Mouse (Mus musculus): Measurements from ENCODE around the gene Umod. TPM values are rescaled to one million over a fixed set of nuclear protein-coding genes. Genes with fewer than 3 reads are reported as not detected.

Umod gene
- polyA plus RNA-seq, 1 experiment, result not detected

DNA sequence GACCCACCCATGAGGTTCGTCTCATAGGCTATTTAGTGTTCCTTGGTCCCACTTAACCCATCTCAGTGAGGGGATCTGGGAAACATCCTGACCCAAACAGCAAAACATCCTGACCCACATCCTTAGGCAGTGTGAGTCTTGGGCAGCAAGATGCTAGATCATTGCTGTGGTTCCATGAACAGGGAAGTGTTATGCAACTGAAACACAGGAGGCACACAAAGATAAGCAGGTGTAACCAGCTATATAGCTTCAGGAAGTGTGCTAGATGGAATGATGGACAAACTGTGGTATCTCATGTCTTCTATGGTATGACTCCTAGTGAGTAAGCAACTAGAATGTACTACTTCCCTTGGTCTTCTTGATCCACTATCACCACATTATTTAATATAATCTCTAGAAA is 37.1 kb downstream of the Umod start:
- H3K4me3 ChIP-seq (ENCODE audit: insufficient read depth, poor library complexity, severe bottlenecking), result no peak overlapping the region
- H3K79me3 ChIP-seq (ENCODE audit: low read depth), result no peaks in the 10 kb centered on the region
- no peaks in the 10 kb centered on the region for H3K36me3 ChIP-seq (ENCODE audit: control insufficient read depth, insufficient read depth)
- H3ac ChIP-seq (ENCODE audit: control insufficient read depth, insufficient read length, low read depth), result no peak overlapping the region
- TF ChIP-seq MAX (IDR thresholded peaks at IDR 0.05) (no peak), MYOD1 (IDR thresholded peaks at IDR 0.05; ENCODE audit: control insufficient read depth, insufficient read length, low read depth) (no peak), CEBPB (IDR thresholded peaks at IDR 0.05; ENCODE audit: low read depth) (no peak), USF1 (IDR thresholded peaks at IDR 0.05; ENCODE audit: low read depth) (no peak), CTCF (IDR thresholded peaks at IDR 0.05; ENCODE audit: control insufficient read depth, insufficient read depth, insufficient read length) (no peak), FOSL1 (IDR thresholded peaks at IDR 0.05; ENCODE audit: insufficient read depth, low read length, poor library complexity, severe bottlenecking) (no peak)
- H3K79me2 ChIP-seq (ENCODE audit: control insufficient read depth, insufficient read depth), result no peaks in the 10 kb centered on the region
- H3K27me3 ChIP-seq (ENCODE audit: control insufficient read depth, insufficient read depth, insufficient read length), result no peaks in the 10 kb centered on the region

DNA sequence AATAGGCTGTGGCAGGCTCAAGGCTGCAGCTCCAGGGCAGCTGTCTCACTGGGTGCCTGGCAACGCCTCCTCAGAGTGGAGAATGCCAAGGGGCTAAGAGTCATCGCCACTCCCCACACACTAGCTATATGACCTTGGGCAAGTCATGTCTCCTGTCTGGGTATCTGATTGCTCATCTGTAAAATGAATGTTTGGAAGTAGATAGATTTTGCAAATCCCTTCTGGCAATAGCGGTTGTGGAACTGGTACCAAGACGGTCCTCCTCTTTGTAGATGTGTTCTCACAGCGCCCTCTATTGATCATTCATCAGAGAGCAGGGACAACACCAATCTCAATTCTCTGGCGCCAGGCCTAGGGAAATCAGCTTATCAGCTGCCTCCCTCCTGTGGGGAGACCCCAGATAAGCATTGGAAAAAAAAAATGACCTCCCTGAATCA is 51.9 kb downstream of the Umod start:
- TF ChIP-seq MYOD1 (IDR thresholded peaks at IDR 0.05; ENCODE audit: control insufficient read depth, insufficient read length, low read depth), result no peak
- TF ChIP-seq CTCF (IDR thresholded peaks at IDR 0.05; ENCODE audit: control insufficient read depth, insufficient read depth, insufficient read length), result no peak
- TF ChIP-seq MAX (IDR thresholded peaks at IDR 0.05), result no peak
- TF ChIP-seq MYOG (IDR thresholded peaks at IDR 0.05; ENCODE audit: control insufficient read depth, extremely low read depth, insufficient read length), result no peak
- TF ChIP-seq CEBPB (IDR thresholded peaks at IDR 0.05; ENCODE audit: low read depth), result no peak
- no peak for TF ChIP-seq USF1 (IDR thresholded peaks at IDR 0.05; ENCODE audit: low read depth)
- no peak for TF ChIP-seq FOSL1 (IDR thresholded peaks at IDR 0.05; ENCODE audit: insufficient read depth, low read length, poor library complexity, severe bottlenecking)
- Histone ChIP-seq H3ac (ENCODE audit: control insufficient read depth, insufficient read length, low read depth) (no peak overlapping the region), H3K79me3 (ENCODE audit: low read depth) (no peaks in the 10 kb centered on the region), H3K27me3 (ENCODE audit: control insufficient read depth, insufficient read depth, insufficient read length) (no peaks in the 10 kb centered on the region), H3K79me2 (ENCODE audit: control insufficient read depth, insufficient read depth) (no peaks in the 10 kb centered on the region), H3K4me3 (ENCODE audit: insufficient read depth, poor library complexity, severe bottlenecking) (no peak overlapping the region), H3K36me3 (ENCODE audit: control insufficient read depth, insufficient read depth) (no peaks in the 10 kb centered on the region)

DNA sequence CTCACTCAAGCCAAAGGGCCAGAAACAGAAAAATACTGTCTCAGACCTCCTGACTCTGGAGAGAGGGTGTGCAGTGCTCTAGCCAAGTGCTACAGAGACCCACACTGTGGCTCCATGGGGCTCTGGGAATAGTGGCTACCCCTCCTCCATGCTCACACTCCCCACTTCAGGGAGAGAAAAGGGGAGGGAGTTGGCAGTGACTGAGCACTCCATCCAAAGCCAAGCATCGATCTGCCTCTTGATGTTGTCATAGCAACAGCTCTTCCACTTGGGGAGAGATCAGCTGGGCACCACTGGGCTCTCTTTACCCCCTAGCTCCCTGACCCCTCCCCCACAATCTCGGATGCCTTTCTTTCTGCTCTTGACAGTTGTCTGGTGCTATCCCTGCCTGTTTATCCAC is 58.4 kb downstream of the Umod start:
- Histone ChIP-seq H3K79me2 (ENCODE audit: control insufficient read depth, insufficient read depth) (no peaks in the 10 kb centered on the region), H3ac (ENCODE audit: control insufficient read depth, insufficient read length, low read depth) (no peak overlapping the region), H3K27me3 (ENCODE audit: control insufficient read depth, insufficient read depth, insufficient read length) (no peaks in the 10 kb centered on the region), H3K4me3 (ENCODE audit: insufficient read depth, poor library complexity, severe bottlenecking) (no peak overlapping the region), H3K36me3 (ENCODE audit: control insufficient read depth, insufficient read depth) (no peaks in the 10 kb centered on the region), H3K79me3 (ENCODE audit: low read depth) (no peaks in the 10 kb centered on the region)
- TF ChIP-seq MYOD1 (IDR thresholded peaks at IDR 0.05; ENCODE audit: control insufficient read depth, insufficient read length, low read depth), result no peak
- no peak for TF ChIP-seq FOSL1 (IDR thresholded peaks at IDR 0.05; ENCODE audit: insufficient read depth, low read length, poor library complexity, severe bottlenecking)
- TF ChIP-seq MAX (IDR thresholded peaks at IDR 0.05), result no peak
- no peak for TF ChIP-seq CTCF (IDR thresholded peaks at IDR 0.05; ENCODE audit: control insufficient read depth, insufficient read depth, insufficient read length)
- TF ChIP-seq MYOG (IDR thresholded peaks at IDR 0.05; ENCODE audit: control insufficient read depth, extremely low read depth, insufficient read length), result no peak
- TF ChIP-seq USF1 (IDR thresholded peaks at IDR 0.05; ENCODE audit: low read depth), result no peak

DNA sequence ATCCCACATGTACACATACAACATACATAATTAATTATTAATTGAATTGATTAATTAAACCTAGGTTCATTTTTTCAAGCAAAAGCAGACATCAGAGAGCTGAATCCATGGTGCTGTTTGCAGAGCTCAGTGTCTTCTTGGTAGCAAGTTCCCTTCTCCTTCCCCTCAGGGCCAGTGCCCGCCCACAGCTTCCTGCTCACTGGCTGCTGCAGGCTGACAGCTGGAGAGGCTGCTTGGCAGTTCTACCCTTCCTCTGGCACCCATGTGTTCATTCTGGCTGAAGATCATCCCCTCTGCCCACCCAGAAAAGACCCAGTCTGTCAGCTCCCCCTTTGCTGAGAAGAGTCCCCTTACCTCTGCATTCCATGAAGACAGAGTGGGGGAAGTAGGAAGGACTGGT is 60.6 kb downstream of the Umod start:
- no peak overlapping the region for H3ac ChIP-seq (ENCODE audit: control insufficient read depth, insufficient read length, low read depth)

More for the DNA sequence above, 60.6 kb downstream of the Umod start:
- H3K36me3 ChIP-seq (ENCODE audit: control insufficient read depth, insufficient read depth), result no peaks in the 10 kb centered on the region
- TF ChIP-seq CEBPB (IDR thresholded peaks at IDR 0.05; ENCODE audit: low read depth) (no peak), MYOD1 (IDR thresholded peaks at IDR 0.05; ENCODE audit: control insufficient read depth, insufficient read length, low read depth) (no peak), USF1 (IDR thresholded peaks at IDR 0.05; ENCODE audit: low read depth) (no peak), MAX (IDR thresholded peaks at IDR 0.05) (no peak), FOSL1 (IDR thresholded peaks at IDR 0.05; ENCODE audit: insufficient read depth, low read length, poor library complexity, severe bottlenecking) (no peak), MYOG (IDR thresholded peaks at IDR 0.05; ENCODE audit: control insufficient read depth, extremely low read depth, insufficient read length) (no peak), CTCF (IDR thresholded peaks at IDR 0.05; ENCODE audit: control insufficient read depth, insufficient read depth, insufficient read length) (no peak)
- H3K79me2 ChIP-seq (ENCODE audit: control insufficient read depth, insufficient read depth), result no peaks in the 10 kb centered on the region
- H3K27me3 ChIP-seq (ENCODE audit: control insufficient read depth, insufficient read depth, insufficient read length), result no peaks in the 10 kb centered on the region
- no peaks in the 10 kb centered on the region for H3K79me3 ChIP-seq (ENCODE audit: low read depth)
- no peak overlapping the region for H3K4me3 ChIP-seq (ENCODE audit: insufficient read depth, poor library complexity, severe bottlenecking)

Other genes with a start within 250 kb of the Umod start
- not detected for gene Gp2, start 20.0 kb downstream of the Umod start, polyA plus RNA-seq (2012; fragmentation: generic; extraction: Trizol)
- gene Acsm5, start 40.2 kb upstream of the Umod start, polyA plus RNA-seq (2012; fragmentation: generic; extraction: Trizol), result not detected
- not detected for gene Pdilt, start 44.2 kb upstream of the Umod start, polyA plus RNA-seq (2012; fragmentation: generic; extraction: Trizol)
- gene Acsm2, start 75.1 kb upstream of the Umod start, polyA plus RNA-seq (2012; fragmentation: generic; extraction: Trizol), result not detected
- not detected for gene Acsm1, start 127.7 kb upstream of the Umod start, polyA plus RNA-seq (2012; fragmentation: generic; extraction: Trizol)
- gene Acsm4, start 210.7 kb upstream of the Umod start, polyA plus RNA-seq (2012; fragmentation: generic; extraction: Trizol), result not detected
- 20.2 TPM for gene Thumpd1, start 241.5 kb upstream of the Umod start, polyA plus RNA-seq (2012; fragmentation: generic; extraction: Trizol)